Mouse (Mus musculus): Measurements from ENCODE around the gene Gm10518. TPM values are rescaled to one million over a fixed set of nuclear protein-coding genes. Genes with fewer than 3 reads are reported as not detected.

The Gm10518 gene
- polyA plus RNA-seq, 1 experiment from 2014 or later, result 0.35 TPM

GRCm38 (mm10) chr1:179853421-179853820 is 50.2 kb downstream of the Gm10518 start:
- ChIA-PET CTCF (interaction anchor here (0.7 to 1.7 kb wide), 11 partner anchors 9 to 320 kb away, joined by 3 to 9 read pairs (median 3); no protein-coding TSS in a partner anchor), POLR2A (no interaction called here)
- DNase-seq (ENCODE audit: low read depth, low spot score), result no peak
- in situ Hi-C loops (cut with MboI; ENCODE audit: low pct_unique_long_range_greater_than_20kb), result no loop called here
- no peaks in the 10 kb centered on the region for H3K27me3 ChIP-seq
- no peak for ATAC-seq
- peak; percentile 75 for TF ChIP-seq CTCF (IDR thresholded peaks at IDR 0.05)

Other genes starting within 250 kb of the Gm10518 start
- 67.5 TPM for gene Sccpdh, start 135.2 kb upstream of the Gm10518 start, polyA plus RNA-seq (2021)
- gene Kif28, start 58.1 kb upstream of the Gm10518 start, polyA plus RNA-seq (2021), result not detected
- gene Ahctf1, start 304 bp downstream of the Gm10518 start, polyA plus RNA-seq (2021), result 33.5 TPM
- 35.1 TPM for gene Cdc42bpa, start 157.1 kb downstream of the Gm10518 start, polyA plus RNA-seq (2021)

All from Patski (cell line).